Mouse (Mus musculus) cortical plate, adult 2 months (tissue): ENCODE data around the gene Dazap2.

Experiments used
- CTCF ChIP-seq: fragments of 200-500 bp; IDR thresholded peaks from 2 replicates; pipeline ENCODE4 v1.5.1; 2011; ENCODE audit warnings: mild to moderate bottlenecking, control low read depth, low read length; ENCODE audit not compliant: insufficient read depth; ENCODE audit errors: extremely low read depth
- POLR2A ChIP-seq: fragments of 200-500 bp; IDR thresholded peaks from 2 replicates; pipeline ENCODE4 v1.6.1; 2011; ENCODE audit warnings: mild to moderate bottlenecking, low read length, control low read depth; ENCODE audit not compliant: insufficient read depth; ENCODE audit errors: extremely low read depth

DNA sequence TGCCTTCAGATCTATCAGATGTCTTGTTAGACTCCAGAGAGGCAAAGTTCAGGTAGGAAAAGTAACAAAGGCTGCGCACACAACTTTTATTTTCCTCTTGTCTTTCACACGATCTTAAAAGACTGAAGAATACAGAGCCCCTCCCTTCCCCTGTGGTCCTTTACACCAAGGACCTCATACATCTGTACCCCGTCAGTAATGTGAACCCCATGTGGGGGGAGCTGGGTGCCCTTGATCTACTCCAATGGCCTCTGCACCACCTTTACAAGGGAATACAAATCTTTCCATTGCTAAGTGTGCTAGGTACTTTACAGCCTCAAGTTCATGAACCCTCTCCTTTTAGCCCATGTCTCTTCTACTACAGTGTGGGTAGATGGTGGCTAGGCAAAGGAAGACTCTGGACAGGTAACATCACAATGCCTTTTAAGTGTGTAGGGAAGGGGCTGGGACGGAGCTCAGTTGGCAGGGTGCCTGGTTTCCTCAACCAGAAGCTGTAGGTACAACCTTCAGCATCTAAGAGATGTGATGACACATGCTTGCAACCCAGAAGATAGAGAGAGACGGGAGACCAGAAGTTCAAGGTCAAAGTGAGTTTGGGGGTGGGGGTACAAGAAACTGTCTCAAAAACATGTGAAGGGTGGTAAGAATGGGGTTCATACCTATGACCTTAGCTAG, 52.9 kb downstream of the Dazap2 start:
- no peak for TF ChIP-seq CTCF
- no peak for TF ChIP-seq POLR2A
